Mouse (Mus musculus): ENCODE measurements around the gene Hmg20a.

DNA sequence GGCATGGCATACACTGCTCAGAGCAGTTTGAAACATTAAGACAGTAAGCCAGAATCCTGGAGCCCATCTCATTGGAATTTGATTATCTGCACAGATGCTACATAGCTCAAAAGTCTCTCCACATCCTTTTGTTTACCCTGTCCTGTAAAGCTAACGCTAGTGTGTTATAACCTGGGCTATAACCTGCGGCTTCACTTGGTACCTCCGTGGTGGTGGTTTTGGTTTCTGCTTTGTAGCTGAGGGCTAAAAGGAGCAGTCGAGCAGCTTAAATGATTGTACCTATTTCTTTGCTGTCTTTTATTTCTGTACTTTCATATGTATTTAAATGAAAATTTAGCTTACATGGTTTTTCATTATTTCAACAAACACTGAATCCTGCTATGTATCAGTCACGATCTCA, 3.6 kb downstream of the Hmg20a start:
- TF ChIP-seq CTCF (IDR thresholded peaks at IDR 0.05; ENCODE audit: low read depth, low read length) (no peak), GATA1 (IDR thresholded peaks at IDR 0.05; ENCODE audit: borderline replicate concordance, low read length) (no peak), GATA2 (IDR thresholded peaks at IDR 0.05; ENCODE audit: borderline replicate concordance, low read depth, low read length) (no peak)
